Mouse (Mus musculus) frontal cortex, postnatal 14 days (tissue): ENCODE results near the gene Rgs9.
A peak's percentile ranks its signal among the peaks of the same experiment; 100 is the strongest.
"Not testable (repeated sequence)": the region's sequence is repeated elsewhere in the genome, so short reads cannot be mapped to it uniquely, and the experiment has no call there.

Source experiments
- DNase-seq, 2 experiments: peaks; one replicate each; pipeline ENCODE4 v3.0.0; 2022; ENCODE audit warnings: low spot score in 2 of 2

The Rgs9 gene

GRCm38 (mm10) chr11:109297710-109298375 is at the start of gene Rgs9:
Rgs9 (minus strand) TSS chr11:109298129.
- peak; percentile 86 to 88 for DNase-seq

GRCm38 (mm10) chr11:109347242-109347959 is 49.5 kb upstream of the Rgs9 start:
- DNase-seq = peak; percentile 67 to 77

- no peak for DNase-seq
Measured at GRCm38 (mm10) chr11:109343991-109344599, 46.2 kb upstream of the Rgs9 start.

- DNase-seq = no peak
Measured at GRCm38 (mm10) chr11:109343558-109343957, 45.6 kb upstream of the Rgs9 start.

DNA sequence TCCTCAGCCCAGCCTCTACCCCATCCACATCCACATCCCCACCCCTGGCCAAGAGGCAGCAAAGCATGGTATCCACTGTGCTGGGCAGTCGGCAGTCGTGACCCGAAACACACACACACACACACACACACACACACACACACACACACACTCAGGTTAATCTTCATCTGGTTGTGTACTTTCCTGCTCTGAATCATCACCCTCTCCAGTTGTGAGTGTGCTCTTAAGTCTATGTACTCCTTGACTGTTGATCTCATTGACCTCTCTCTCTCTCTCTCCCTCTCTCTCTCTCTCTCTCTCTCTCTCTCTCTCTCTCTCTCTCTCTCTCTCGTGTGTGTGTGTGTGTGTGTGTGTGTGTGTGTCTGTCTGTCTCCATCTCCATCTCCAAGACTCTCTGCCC is 44.7 kb upstream of the Rgs9 start:
- DNase-seq = not testable (repeated sequence)

DNA sequence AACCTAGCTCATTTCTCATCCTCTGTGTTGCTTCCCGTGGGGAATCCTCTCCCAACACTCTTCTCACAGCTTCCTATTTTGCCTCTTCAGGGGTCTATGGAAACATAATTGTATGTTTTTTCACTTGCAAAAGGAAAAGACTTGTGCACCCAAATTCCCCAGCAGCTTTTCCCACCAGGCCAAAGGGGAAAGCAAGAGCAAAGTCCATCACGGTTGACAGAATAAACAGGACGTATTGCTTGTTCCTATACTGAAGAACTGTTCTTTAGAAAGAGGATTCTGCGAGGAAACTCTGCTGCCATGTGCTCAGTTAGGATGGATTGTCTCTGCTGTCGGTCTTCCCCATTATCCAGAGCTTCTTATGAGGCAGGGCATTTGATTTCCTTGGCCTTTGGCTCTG is 42.6 kb upstream of the Rgs9 start:
- no peak for DNase-seq

DNA sequence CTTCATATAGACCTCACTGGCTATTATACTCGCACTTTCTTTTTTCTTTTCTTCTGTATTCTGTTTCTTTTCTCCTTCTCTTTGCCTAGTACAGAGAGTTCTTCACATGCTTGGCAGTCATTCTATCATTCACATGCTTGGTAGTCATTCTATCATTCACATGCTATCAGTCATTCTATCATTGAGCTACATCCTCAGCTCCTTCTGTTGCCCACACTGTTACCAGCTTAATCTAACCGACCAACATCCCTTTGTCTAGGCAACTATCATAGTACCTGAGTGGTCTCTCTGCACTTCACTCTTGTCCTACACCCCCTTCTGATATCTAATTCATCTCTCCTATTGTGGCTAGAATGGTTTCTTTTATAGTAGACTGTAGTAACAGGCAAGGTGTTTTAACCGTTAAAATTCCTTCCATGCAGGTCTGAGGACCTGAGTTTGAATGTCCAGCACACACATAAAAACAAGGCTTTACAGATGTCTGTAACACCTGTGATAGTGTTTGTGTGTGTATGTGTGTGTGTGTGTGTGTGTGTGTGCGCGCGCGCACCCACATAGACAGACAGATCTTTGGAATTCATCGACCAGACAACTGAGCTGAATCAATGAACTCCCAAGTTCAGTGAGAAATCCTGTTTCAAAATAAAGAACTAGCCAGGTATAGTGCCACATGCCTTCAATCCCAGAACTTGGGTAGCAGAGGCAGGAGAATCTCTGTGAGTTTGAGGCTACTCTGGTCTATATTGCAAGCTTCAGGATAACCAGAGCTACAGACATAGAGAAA is 41.4 kb upstream of the Rgs9 start:
- DNase-seq = no peak

GRCm38 (mm10) chr11:109335890-109336289 is 38.0 kb upstream of the Rgs9 start:
- DNase-seq = no peak

- DNase-seq = no peak
Measured at GRCm38 (mm10) chr11:109334773-109335172, 36.8 kb upstream of the Rgs9 start.

GRCm38 (mm10) chr11:109332722-109333121 is 34.8 kb upstream of the Rgs9 start:
- DNase-seq = no peak

- DNase-seq = peak; percentile 70 to 86
Measured at GRCm38 (mm10) chr11:109331424-109331824, 33.5 kb upstream of the Rgs9 start.

- no peak for DNase-seq
Measured at GRCm38 (mm10) chr11:109330706-109331393, 32.9 kb upstream of the Rgs9 start.

DNA sequence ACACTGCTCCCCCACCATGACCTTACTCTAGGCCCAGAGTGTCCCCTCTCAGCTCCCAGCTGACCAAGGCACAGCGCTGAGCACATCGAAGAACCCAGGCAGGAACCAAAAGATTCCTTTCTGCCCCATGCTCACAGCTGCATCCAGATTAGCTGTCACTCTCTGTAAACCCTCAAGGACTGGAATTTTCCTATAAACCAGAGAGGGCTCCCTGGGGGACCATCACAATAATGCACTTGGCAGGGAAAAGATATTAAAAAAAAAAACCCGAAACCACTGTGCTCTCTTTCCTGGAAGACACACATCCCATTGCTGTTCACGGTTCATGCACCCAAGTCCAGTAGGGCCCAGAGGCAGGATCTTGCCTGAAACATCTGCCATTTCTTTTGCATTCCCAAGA is 31.4 kb upstream of the Rgs9 start:
- no peak for DNase-seq

DNA sequence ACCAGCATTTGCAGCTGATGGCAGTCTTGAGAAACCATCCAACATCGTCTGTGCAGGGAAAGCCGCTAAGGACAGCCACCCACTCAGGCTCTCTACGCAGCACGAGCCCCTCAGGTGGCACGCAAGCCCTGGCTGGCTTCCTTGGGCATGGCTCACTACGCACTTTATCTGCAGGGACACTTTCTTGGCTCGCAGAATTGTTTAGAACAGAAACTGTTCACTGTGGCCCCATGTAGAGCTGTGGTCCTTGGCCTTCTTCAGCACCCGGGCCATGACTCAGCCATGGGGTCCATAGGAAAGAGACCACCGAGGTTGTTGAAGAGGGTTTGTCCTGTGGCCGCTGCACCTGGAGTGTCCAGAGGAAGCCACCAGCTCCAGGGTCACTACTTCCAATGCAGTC is 30.0 kb upstream of the Rgs9 start:
- no peak for DNase-seq

DNA sequence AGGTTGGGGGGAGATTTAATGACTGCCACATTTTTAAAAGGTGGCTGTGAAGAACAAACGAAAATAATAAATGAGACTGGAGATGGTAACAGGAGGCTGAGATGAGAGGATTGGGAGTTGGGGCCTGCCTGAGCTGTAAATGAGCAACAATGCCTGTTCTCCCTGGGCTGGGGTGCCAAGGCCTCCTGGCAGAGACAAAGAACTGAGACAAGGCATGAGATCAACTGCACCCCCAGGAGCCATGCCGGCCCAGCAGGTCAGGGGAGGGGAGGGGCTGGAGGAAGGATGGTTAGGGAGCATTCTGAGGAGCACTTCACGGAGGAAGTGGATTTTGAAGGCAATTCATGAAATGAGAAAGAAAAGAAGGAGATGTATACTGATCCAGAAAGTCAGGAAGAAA is 29.5 kb upstream of the Rgs9 start:
- no peak for DNase-seq

DNA sequence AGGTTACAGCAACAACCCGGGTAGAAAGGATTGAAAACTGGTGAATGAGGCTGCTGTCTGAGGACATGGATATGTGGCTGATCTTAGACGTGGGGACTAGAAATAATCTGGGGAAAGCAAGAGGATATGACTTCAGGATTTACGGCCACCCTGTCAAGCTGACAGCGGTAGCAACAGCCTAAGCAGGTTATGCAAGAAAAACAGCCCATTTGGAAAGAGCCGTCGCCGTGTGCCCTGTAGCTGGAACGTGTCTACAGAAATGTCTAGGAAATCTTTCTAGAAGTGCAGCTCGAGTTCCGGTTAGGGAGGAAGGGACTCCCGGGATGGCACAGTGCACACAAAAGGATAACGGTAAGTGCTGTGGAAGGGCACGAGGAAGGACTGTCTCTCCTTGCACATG is 28.3 kb upstream of the Rgs9 start:
- no peak for DNase-seq

GRCm38 (mm10) chr11:109320361-109320933 is 22.5 kb upstream of the Rgs9 start:
- peak; percentile 58 to 65 for DNase-seq

GRCm38 (mm10) chr11:109319946-109320345 is 22.0 kb upstream of the Rgs9 start:
- no peak for DNase-seq

GRCm38 (mm10) chr11:109319471-109319870 is 21.5 kb upstream of the Rgs9 start:
- no peak for DNase-seq

- DNase-seq = peak in 1 of 2 experiments; percentile 42
Measured at GRCm38 (mm10) chr11:109316921-109317320, 19.0 kb upstream of the Rgs9 start.
